Mouse (Mus musculus) inflammation-experienced regulatory T-cells, adult 6 months (primary cell): ENCODE measurements at regions not wholly inside any gene's neighbourhood (a gene's known extent, or its start where the extent isn't known, plus 50 kb on each side); places are given as distances from the start of the nearest gene placed in this dataset.

Experiments used
- ATAC-seq: one replicate; pipeline ENCODE4 v1.8.0; 2017

GRCm38 (mm10) chr15:62986871-62987270, 858.1 kb downstream of the Gsdmc2 start:
- no peak for ATAC-seq

- ATAC-seq, result no peak
Measured at GRCm38 (mm10) chr15:62986147-62986546, 858.8 kb downstream of the Gsdmc2 start.

DNA sequence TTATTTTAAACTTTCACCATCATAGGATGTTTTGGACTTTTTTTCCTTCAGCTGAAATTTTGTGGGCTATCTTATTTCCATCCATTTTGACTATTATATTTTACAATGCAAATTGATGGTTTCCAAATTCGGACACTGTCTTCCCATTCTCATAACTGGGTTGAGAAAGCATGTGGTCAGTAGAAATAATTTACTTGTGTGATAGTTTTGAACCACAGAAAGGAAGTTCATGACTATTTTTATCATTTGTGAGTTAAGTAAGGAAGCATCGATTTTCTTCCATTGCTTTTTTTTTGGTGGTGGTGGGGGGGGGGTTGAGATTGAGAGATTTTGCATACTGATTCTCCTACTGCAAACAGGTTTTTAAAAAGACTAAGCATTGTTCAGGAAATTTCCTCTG, 874.4 kb downstream of the Gsdmc2 start:
- no peak for ATAC-seq

DNA sequence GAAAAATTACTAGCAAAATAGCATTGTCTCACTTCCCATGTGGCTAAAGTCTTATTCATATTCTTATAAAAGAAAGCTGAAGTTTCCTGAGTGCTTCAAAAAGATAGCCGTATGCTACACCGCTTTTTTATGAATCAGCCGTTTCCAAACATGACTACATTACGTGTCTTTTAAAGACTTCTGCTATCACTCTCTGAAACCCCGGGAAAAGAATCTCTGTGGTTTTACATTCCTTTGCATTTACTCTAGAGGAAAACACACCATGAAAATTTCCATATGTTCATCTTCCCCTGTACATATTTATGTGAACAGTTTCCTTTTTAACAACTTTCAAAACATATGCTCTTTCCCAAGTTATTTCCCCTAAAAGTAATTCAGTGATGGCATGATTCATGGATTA, 882.3 kb downstream of the Gsdmc2 start:
- ATAC-seq, result no peak

DNA sequence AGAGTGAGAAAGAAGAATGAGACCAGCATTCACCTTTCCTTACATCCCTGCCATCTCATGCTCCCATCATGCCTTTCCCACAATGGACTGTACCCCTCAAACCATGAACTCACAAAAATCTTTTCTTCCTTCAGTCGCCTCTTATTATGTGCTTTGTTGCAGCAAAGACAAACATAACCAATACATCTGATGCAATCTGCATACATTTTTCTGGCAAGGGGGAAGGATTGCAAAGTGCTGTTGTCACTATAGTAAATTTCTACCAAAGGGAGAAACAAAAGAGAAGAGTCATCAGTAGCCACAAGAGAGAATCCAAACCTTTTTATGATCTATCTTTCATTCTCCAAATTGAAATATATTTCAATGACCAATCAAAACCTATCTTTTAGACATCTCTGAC, 884.4 kb downstream of the Gsdmc2 start:
- ATAC-seq, result no peak

- ATAC-seq, result no peak
Measured at GRCm38 (mm10) chr15:62958506-62959330, 886.3 kb downstream of the Gsdmc2 start.

DNA sequence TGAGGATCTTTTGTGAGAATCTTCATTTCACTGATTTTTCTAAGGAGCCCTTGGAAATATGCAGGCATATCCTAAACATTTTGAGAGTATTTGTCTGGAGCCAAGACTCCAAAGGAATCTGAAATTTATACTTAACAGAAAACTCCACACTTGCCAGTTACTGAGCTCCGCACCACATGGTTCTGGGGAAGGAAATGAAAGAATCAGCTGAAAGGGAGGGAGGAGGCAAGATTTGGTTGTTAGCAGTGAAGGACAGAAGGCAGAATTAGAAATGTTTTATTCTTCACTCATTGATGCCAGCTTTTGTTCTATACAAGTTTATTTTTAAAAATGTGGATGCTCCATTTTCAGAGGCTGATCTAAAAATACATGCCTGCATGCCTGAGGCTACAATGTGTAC, 890.1 kb downstream of the Gsdmc2 start:
- no peak for ATAC-seq

- ATAC-seq, result no peak
Measured at GRCm38 (mm10) chr15:62954322-62954820, 890.6 kb downstream of the Gsdmc2 start.

- no peak for ATAC-seq
Measured at GRCm38 (mm10) chr15:62953215-62953941, 891.6 kb downstream of the Gsdmc2 start.

GRCm38 (mm10) chr15:62952487-62953214, 892.3 kb downstream of the Gsdmc2 start:
- ATAC-seq, result no peak

- no peak for ATAC-seq
Measured at GRCm38 (mm10) chr15:62939416-62939815, 905.6 kb downstream of the Gsdmc2 start.

DNA sequence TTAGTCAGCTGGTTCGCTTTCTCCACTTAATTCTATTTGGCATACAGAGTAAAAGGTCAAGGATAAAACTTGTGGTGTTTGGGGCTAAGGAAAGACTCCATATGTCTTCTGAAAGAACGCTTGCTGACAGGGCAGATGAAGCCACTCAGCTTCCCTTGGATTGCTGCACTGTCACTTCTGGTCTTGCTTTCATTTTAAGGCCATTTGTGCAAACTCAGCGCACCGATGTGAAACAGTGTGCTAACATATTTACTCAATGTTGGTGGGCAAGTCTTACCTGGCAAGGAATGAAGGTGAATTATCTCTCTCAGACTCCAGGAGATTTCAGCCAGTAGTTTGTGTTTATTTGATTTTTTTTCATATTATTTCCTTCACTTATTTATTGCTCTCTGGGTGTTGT, 907.2 kb downstream of the Gsdmc2 start:
- ATAC-seq, result no peak

DNA sequence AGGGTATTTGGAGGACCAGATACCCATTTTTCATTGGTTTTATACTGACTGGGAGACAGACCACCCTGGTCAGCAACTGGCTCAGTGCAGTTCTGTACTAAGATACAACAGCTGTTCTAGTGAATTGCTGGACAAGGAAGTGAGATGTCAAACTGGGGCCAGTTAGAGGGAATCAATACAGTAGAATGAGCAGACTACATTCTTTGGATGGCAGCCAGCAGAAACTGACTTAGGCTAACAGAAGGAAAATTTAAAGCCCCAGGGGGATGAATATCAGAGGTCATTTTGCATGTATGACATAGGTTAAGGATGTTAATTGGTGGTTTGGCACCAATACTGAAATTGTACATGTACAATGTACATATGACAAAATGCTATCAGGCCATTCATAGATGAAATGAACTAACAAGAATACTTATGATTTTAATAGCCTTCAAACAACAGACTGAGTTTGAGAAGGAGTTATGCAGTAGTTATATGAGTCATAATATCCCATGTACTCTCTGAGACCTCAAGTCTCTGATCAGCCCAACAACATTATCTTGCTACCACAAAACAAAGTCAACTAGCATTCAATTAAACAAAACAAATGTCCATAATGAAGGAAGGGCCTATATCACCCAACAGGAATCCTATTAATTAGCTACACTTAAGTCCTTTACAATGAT, 910.3 kb downstream of the Gsdmc2 start:
- no peak for ATAC-seq

GRCm38 (mm10) chr15:62920520-62920919, 924.5 kb downstream of the Gsdmc2 start:
- ATAC-seq, result no peak

DNA sequence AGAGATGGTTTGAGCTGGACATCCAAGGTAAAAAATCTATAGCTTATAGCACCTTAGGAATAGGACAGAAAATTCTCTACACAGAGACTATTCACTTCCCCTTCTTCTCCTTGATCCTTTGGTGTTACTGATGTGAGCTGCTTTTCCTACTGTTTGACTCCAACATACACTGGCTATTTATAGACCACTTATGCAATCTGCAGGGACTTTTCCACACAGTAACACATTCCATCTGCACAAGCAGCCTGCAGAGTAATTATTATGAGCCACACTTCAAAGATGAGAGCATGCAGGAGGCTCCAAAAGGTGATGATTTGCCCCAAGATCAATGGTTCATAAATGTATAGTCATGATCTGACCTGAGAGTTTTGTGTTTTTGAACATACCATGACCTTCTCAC, 925.7 kb downstream of the Gsdmc2 start:
- no peak for ATAC-seq

DNA sequence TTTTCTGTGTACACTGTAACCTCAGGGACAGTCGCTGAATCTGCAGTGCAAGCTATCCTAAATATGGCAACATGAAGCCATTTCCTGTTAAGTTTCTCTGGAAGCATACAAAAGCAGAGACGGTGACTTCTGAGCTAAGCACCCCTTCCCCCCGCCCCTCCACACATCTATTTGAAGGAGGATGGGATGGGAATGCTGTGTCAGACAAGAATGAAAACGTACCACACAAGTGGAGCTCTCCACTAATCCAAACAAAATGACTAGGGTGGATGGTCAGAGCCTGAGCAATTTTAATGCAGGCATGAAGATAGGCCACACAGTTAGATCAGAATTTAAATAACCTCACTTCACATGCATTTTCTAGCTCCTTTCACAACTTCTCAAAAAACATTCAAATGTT, 936.6 kb downstream of the Gsdmc2 start:
- no peak for ATAC-seq

- ATAC-seq, result no peak
Measured at GRCm38 (mm10) chr15:62907181-62907580, 937.8 kb downstream of the Gsdmc2 start.

GRCm38 (mm10) chr15:62903047-62903822, 941.7 kb downstream of the Gsdmc2 start:
- no peak for ATAC-seq

GRCm38 (mm10) chr15:62901955-62902354, 943.0 kb downstream of the Gsdmc2 start:
- ATAC-seq, result no peak

GRCm38 (mm10) chr15:62889798-62890197, 955.2 kb downstream of the Gsdmc2 start:
- no peak for ATAC-seq

- no peak for ATAC-seq
Measured at GRCm38 (mm10) chr15:62885331-62885730, 959.6 kb downstream of the Gsdmc2 start.
